Mouse (Mus musculus): Measurements from ENCODE around the gene Lck. TPM values are rescaled to one million over a fixed set of nuclear protein-coding genes. Genes with fewer than 3 reads are reported as not detected.

Gene Lck
- total RNA-seq, 2 experiments from 2014 or later = 0.86 to 0.91 TPM

- DNase-seq = peak; percentile 53
Measured at GRCm38 (mm10) chr4:129508237-129508515, 65.3 kb downstream of the Lck start.

GRCm38 (mm10) chr4:129507434-129508236 is 65.8 kb downstream of the Lck start:
- no peak for DNase-seq

GRCm38 (mm10) chr4:129505511-129505910 is 67.9 kb downstream of the Lck start:
- DNase-seq = no peak

GRCm38 (mm10) chr4:129502901-129503444 is 70.5 kb downstream of the Lck start:
- DNase-seq = no peak

GRCm38 (mm10) chr4:129502327-129502888 is 71.0 kb downstream of the Lck start:
- no peak for DNase-seq

GRCm38 (mm10) chr4:129500607-129501566 is 72.6 kb downstream of the Lck start:
- peak; percentile 92 for DNase-seq

GRCm38 (mm10) chr4:129500017-129500416 is 73.4 kb downstream of the Lck start:
- no peak for DNase-seq

- DNase-seq = no peak
Measured at GRCm38 (mm10) chr4:129498941-129499340, 74.5 kb downstream of the Lck start.

Small RNA genes lying within 50 kb of the gene (microRNA-seq; reads per million reads assigned to microRNA genes)
- gene Mir8119 = 0 reads per million in 2 experiments

Other genes with a start within 250 kb of the Lck start
- gene Rbbp4, start 238.3 kb downstream of the Lck start, total RNA-seq (2021) = 100 to 1,000 TPM; 195 to 199 TPM
- 10 to 100 TPM; 20.6 to 22.2 TPM for gene Zbtb8os, start 237.9 kb downstream of the Lck start, total RNA-seq (2021)
- 1 to 10 TPM; 8.7 to 9.0 TPM for gene Zbtb8a, start 195.5 kb downstream of the Lck start, total RNA-seq (2021)
- 1 to 10 TPM in 1 of 2 experiments, under 1 TPM in 1; 0.92 to 1.2 TPM for gene Zbtb8b, start 132.8 kb downstream of the Lck start, total RNA-seq (2021)
- gene Bsdc1, start 112.1 kb downstream of the Lck start, total RNA-seq (2021) = 10 to 100 TPM; 34.0 to 36.6 TPM
- not detected for gene Tssk3, start 82.6 kb downstream of the Lck start, total RNA-seq (2021)
- not detected for gene Fam229a, start 82.5 kb downstream of the Lck start, total RNA-seq (2021)
- 10 to 100 TPM; 96.6 to 97.7 TPM for gene Marcksl1, start 60.1 kb downstream of the Lck start, total RNA-seq (2021)
- 10 to 100 TPM; 45.0 to 46.4 TPM for gene Hdac1, start 30.9 kb downstream of the Lck start, total RNA-seq (2021)
- gene Fam167b, start 4.9 kb upstream of the Lck start, total RNA-seq (2021) = 1 to 10 TPM; 1.5 TPM
- 100 to 1,000 TPM; 146 to 160 TPM for gene Eif3i, start 27.0 kb upstream of the Lck start, total RNA-seq (2021)
- 10 to 100 TPM; 64.8 to 72.1 TPM for gene Tmem234, start 27.0 kb upstream of the Lck start, total RNA-seq (2021)
- under 1 TPM; 0.27 to 0.76 TPM for gene Dcdc2b, start 40.6 kb upstream of the Lck start, total RNA-seq (2021)
- gene Iqcc, start 45.5 kb upstream of the Lck start, total RNA-seq (2021) = 10 to 100 TPM in 1 of 2 experiments, 1 to 10 TPM in 1; 9.3 to 14.3 TPM
- gene Ccdc28b, start 50.3 kb upstream of the Lck start, total RNA-seq (2021) = 10 to 100 TPM; 30.9 to 33.3 TPM
- 10 to 100 TPM; 40.0 to 41.9 TPM for gene Txlna, start 67.4 kb upstream of the Lck start, total RNA-seq (2021)
- gene Kpna6, start 99.1 kb upstream of the Lck start, total RNA-seq (2021) = 10 to 100 TPM; 70.2 to 71.9 TPM
- 1 to 10 TPM; 6.6 to 6.7 TPM for gene Tmem39b, start 123.2 kb upstream of the Lck start, total RNA-seq (2021)
- 100 to 1,000 TPM; 102 to 110 TPM for gene Khdrbs1, start 168.7 kb upstream of the Lck start, total RNA-seq (2021)
- 100 to 1,000 TPM; 293 to 301 TPM for gene Ptp4a2, start 237.6 kb upstream of the Lck start, total RNA-seq (2021)

Data from heart, postnatal 4 days (tissue).